Comparison of ENCODE assay signal across 24 mouse cellular contexts in the genomic region with DNA sequence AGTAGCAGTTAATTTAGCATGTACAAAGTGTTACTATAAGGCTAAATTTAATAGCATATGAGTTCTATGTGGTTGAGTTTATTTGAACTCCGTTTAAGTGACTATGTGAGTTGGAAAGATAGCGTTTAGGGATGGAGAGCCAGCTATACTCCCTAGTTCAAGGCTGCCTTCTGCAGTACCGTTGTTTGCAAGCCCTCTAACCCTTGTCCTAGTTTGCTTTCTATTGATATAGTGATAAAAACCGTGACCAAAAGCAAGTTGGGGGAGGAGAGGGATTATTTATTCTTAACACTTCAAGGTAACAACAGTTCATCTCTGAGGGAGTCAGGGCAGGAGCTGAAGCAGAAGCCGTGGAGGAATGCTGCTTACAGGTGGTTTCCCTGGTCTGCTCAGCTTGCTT.
"Had no signal": no experiment of that assay in that cellular context is flagged by ENCODE, and none has a peak within 500 bp of the region (broad histone marks: within the 10 kb centered on the region; RNA-seq: fewer than 3 reads in every experiment).

No protein-coding gene starts in this region.

- H3K4me1 ChIP-seq: limb, embryonic 10.5 days; limb, embryonic 12.5 days had no signal

- DNase-seq: forebrain, postnatal 0 days; gastrocnemius, postnatal 14 days; gastrocnemius, postnatal 36 days; heart, adult 2 months; heart, postnatal 14 days; heart, postnatal 36 days; kidney, adult 11 months; kidney, adult 2 months; kidney, adult 9 months; kidney, postnatal 25 days; kidney, postnatal 4 days had no signal

- H3K4me3 ChIP-seq: heart, adult 2 months; heart, embryonic 13.5 days; heart, embryonic 15.5 days; hindbrain, embryonic 13.5 days; hindbrain, embryonic 15.5 days; kidney, embryonic 15.5 days; layer of hippocampus, adult 2 months; left cerebral cortex, adult 2 months; limb, embryonic 10.5 days; limb, embryonic 12.5 days had no signal

- ATAC-seq: forebrain, postnatal 0 days; hindbrain, postnatal 0 days; intestine, embryonic 16.5 days had no signal

- H3K9me3 ChIP-seq: heart, embryonic 13.5 days; heart, embryonic 15.5 days; hindbrain, embryonic 13.5 days; hindbrain, embryonic 15.5 days; kidney, embryonic 15.5 days; limb, embryonic 10.5 days; limb, embryonic 12.5 days had no signal

- H3K36me3 ChIP-seq: heart, embryonic 13.5 days; heart, embryonic 15.5 days; hindbrain, embryonic 13.5 days; hindbrain, embryonic 15.5 days; kidney, embryonic 15.5 days had no signal

- H3K9ac ChIP-seq: forebrain, postnatal 0 days; heart, embryonic 13.5 days; heart, embryonic 15.5 days; hindbrain, embryonic 13.5 days; hindbrain, embryonic 15.5 days; kidney, embryonic 15.5 days; limb, embryonic 12.5 days had no signal

- H3K27ac ChIP-seq: heart, adult 2 months; heart, embryonic 13.5 days; heart, embryonic 15.5 days; hindbrain, embryonic 13.5 days; hindbrain, embryonic 15.5 days; hindbrain, postnatal 0 days; kidney, embryonic 15.5 days; kidney, postnatal 0 days; layer of hippocampus, adult 2 months; left cerebral cortex, adult 2 months; limb, embryonic 10.5 days; limb, embryonic 12.5 days had no signal

- H3K4me2 ChIP-seq: heart, embryonic 11.5 days; heart, embryonic 13.5 days; heart, embryonic 15.5 days; hindbrain, embryonic 13.5 days; hindbrain, embryonic 15.5 days; kidney, embryonic 15.5 days; limb, embryonic 12.5 days had no signal

- H3K27me3 ChIP-seq: heart, embryonic 13.5 days; heart, embryonic 15.5 days; hindbrain, embryonic 13.5 days; hindbrain, embryonic 15.5 days; kidney, embryonic 15.5 days; limb, embryonic 12.5 days had no signal
